Mouse (Mus musculus) myocyte (in vitro differentiated cells): Measurements from ENCODE around the gene Cdc37. TPM values are rescaled to one million over a fixed set of nuclear protein-coding genes. Genes with fewer than 3 reads are reported as not detected.
A peak's percentile ranks its signal among the peaks of the same experiment; 100 is the strongest.

Source experiments
- H3K27me3 ChIP-seq: one replicate; pipeline ENCODE4 v1.6.1; 2011; ENCODE audit not compliant: control insufficient read depth, insufficient read depth, insufficient read length
- H3K36me3 ChIP-seq: one replicate; pipeline ENCODE4 v1.6.1; 2011; ENCODE audit not compliant: control insufficient read depth, insufficient read depth
- H3K4me2 ChIP-seq: one replicate; pipeline ENCODE4 v1.6.1; 2011; ENCODE audit warnings: low read depth, control low read depth
- H3K4me3 ChIP-seq: one replicate; pipeline ENCODE4 v1.5.1; 2011; ENCODE audit warnings: mild to moderate bottlenecking, control low read depth, moderate library complexity
- H3K79me2 ChIP-seq: one replicate; pipeline ENCODE4 v1.6.1; 2011; ENCODE audit not compliant: control insufficient read depth, insufficient read depth
- H3ac ChIP-seq: one replicate; pipeline ENCODE4 v1.6.1; 2011; ENCODE audit not compliant: control insufficient read depth, insufficient read length
- CEBPB ChIP-seq: IDR thresholded peaks from 2 replicates; pipeline ENCODE4 v1.6.1; 2011; ENCODE audit warnings: mild to moderate bottlenecking, moderate library complexity; ENCODE audit not compliant: poor library complexity, insufficient read depth, severe bottlenecking
- E2F4 ChIP-seq: IDR thresholded peaks from one replicate; pipeline ENCODE4 v1.6.1; 2011; ENCODE audit warnings: mild to moderate bottlenecking, control low read depth, moderate library complexity; ENCODE audit not compliant: insufficient read depth
- MAX ChIP-seq: IDR thresholded peaks from one replicate; pipeline ENCODE4 v1.6.1; 2011; ENCODE audit warnings: low read depth, mild to moderate bottlenecking, control low read depth
- MYOD1 ChIP-seq, 3 experiments: IDR thresholded peaks; one replicate each; pipeline ENCODE4 v1.6.1; 2011; ENCODE audit warnings: control low read depth in 2 of 3, low read depth in 2 of 3, mild to moderate bottlenecking in 2 of 3, moderate library complexity in 1 of 3; ENCODE audit not compliant: insufficient read length in 2 of 3, control insufficient read depth in 1 of 3
- MYOG ChIP-seq, 3 experiments: IDR thresholded peaks; one replicate each; pipeline ENCODE4 v1.6.1; 2011; ENCODE audit warnings: control low read depth in 2 of 3, low read depth in 2 of 3, mild to moderate bottlenecking in 2 of 3; ENCODE audit not compliant: insufficient read length in 2 of 3, control insufficient read depth in 1 of 3, insufficient read depth in 1 of 3
- POLR2A ChIP-seq: IDR thresholded peaks from one replicate; pipeline ENCODE4 v1.6.1; 2011; ENCODE audit warnings: low read depth, mild to moderate bottlenecking, control low read depth, moderate library complexity; ENCODE audit not compliant: insufficient read length
- POLR2AphosphoS2 ChIP-seq: IDR thresholded peaks from one replicate; pipeline ENCODE4 v1.6.1; 2011; ENCODE audit warnings: low read depth, control low read depth; ENCODE audit not compliant: insufficient read length
- REST ChIP-seq: IDR thresholded peaks from one replicate; pipeline ENCODE4 v1.6.1; 2011; ENCODE audit warnings: mild to moderate bottlenecking, control low read depth, moderate library complexity; ENCODE audit not compliant: insufficient read depth, insufficient read length
- SRF ChIP-seq: IDR thresholded peaks from one replicate; pipeline ENCODE4 v1.6.1; 2011; ENCODE audit warnings: low read depth; ENCODE audit not compliant: control insufficient read depth, insufficient read length
- TCF12 ChIP-seq: IDR thresholded peaks from one replicate; pipeline ENCODE4 v1.6.1; 2011; ENCODE audit warnings: mild to moderate bottlenecking, control low read depth; ENCODE audit not compliant: poor library complexity, insufficient read depth, severe bottlenecking
- TCF3 ChIP-seq: IDR thresholded peaks from one replicate; pipeline ENCODE4 v1.6.1; 2011; ENCODE audit warnings: low read depth, control low read depth; ENCODE audit not compliant: insufficient read length
- USF1 ChIP-seq: IDR thresholded peaks from one replicate; pipeline ENCODE4 v1.6.1; 2011; ENCODE audit warnings: low read depth, mild to moderate bottlenecking, control low read depth, moderate library complexity
- polyA plus RNA-seq: library from polyadenylated mRNA; unstranded; fragments of >200 nt; fragmentation: generic; extraction: Trizol; gene quantifications from one replicate; pipeline ENCODE4 v1.2.1, GENCODE M21; 2012; ENCODE audit warnings: missing spikeins

Cdc37 gene
- polyA plus RNA-seq, 1 experiment, result 288 TPM

DNA sequence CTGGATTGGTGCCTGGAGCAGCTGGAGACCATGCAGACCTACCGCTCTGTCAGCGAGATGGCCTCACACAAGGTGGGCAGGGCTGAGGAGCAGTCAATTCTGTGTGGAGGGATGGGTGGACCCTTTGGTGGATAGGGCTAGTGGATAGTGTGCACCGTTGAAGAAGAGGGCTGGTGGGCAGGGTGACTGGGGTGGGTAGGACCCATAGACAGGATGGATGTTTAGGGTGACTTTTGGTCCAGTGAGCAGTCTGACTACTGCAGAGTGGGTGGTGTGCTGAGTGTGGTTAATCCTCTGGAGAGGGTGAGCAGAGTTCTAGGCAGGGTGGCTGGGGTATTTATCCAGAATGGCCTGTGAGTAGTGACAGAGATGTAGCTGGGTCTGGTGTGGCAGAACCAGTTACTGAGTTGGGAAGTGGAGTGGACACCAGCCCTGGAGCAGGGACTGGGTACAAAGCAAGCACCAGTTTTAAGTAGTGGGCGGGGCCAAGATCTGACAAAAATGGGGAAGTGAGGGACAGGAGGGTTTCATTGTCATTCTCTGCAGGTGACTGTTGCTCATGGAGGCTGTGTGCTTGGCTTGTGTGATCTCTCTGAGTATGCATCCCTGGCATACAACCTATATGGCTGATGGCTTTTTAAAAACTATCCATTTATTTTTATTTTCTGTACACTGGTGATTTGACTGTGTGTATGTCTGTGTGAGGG is 45.2 kb upstream of the Cdc37 start:
- Histone ChIP-seq H3K27me3 (no peaks in the 10 kb centered on the region), H3K36me3 (no peaks in the 10 kb centered on the region), H3K4me2 (no peak overlapping the region), H3K79me2 (no peaks in the 10 kb centered on the region), H3ac (no peak overlapping the region), H3K4me3 (no peak overlapping the region)
- TF ChIP-seq POLR2A (no peak), SRF (no peak), POLR2AphosphoS2 (no peak), USF1 (no peak), TCF3 (no peak), MYOD1 (IDR thresholded peaks at IDR 0.05; ENCODE audit: control insufficient read depth in 1 of 3, insufficient read length in 2 of 3, low read depth in 2 of 3) (no peak), E2F4 (no peak), REST (no peak), TCF12 (no peak), MAX (no peak), MYOG (IDR thresholded peaks at IDR 0.05; ENCODE audit: control insufficient read depth in 1 of 3, insufficient read depth in 1 of 3, insufficient read length in 2 of 3, low read depth in 2 of 3) (no peak), CEBPB (no peak)

- Histone ChIP-seq H3K4me3 (no peak overlapping the region), H3K79me2 (no peaks in the 10 kb centered on the region)
- TF ChIP-seq CEBPB (0 out of 2 replicates have a peak, but pooled peaks have one; percentile 16), SRF (no peak), MYOD1 (IDR thresholded peaks at IDR 0.05; ENCODE audit: control insufficient read depth in 1 of 3, insufficient read length in 2 of 3, low read depth in 2 of 3) (no peak), TCF3 (no peak), POLR2A (no peak), MAX (no peak)
These were observed 44.0 kb upstream of the Cdc37 start for GRCm38 (mm10) chr9:21193786-21194185.

GRCm38 (mm10) chr9:21190670-21191069 is 40.9 kb upstream of the Cdc37 start:
- H3K4me2 ChIP-seq, result no peak overlapping the region
- H3K36me3 ChIP-seq, result no peaks in the 10 kb centered on the region
- H3K27me3 ChIP-seq, result no peaks in the 10 kb centered on the region
- no peak overlapping the region for H3K4me3 ChIP-seq
- no peaks in the 10 kb centered on the region for H3K79me2 ChIP-seq
- no peak for TF ChIP-seq CEBPB
- no peak for TF ChIP-seq E2F4
- no peak for TF ChIP-seq USF1
- no peak for TF ChIP-seq TCF3
- TF ChIP-seq MYOD1 (IDR thresholded peaks at IDR 0.05; ENCODE audit: control insufficient read depth in 1 of 3, insufficient read length in 2 of 3, low read depth in 2 of 3), result no peak
- TF ChIP-seq MYOG (IDR thresholded peaks at IDR 0.05; ENCODE audit: control insufficient read depth in 1 of 3, insufficient read depth in 1 of 3, insufficient read length in 2 of 3, low read depth in 2 of 3), result no peak
- H3ac ChIP-seq, result no peak overlapping the region

More at GRCm38 (mm10) chr9:21193786-21194185, 44.0 kb upstream of the Cdc37 start:
- Histone ChIP-seq H3K4me2 (no peak overlapping the region), H3K36me3 (no peaks in the 10 kb centered on the region), H3K27me3 (no peaks in the 10 kb centered on the region), H3ac (no peak overlapping the region)

GRCm38 (mm10) chr9:21189905-21190304 is 40.1 kb upstream of the Cdc37 start:
- Histone ChIP-seq H3K27me3 (no peaks in the 10 kb centered on the region), H3K36me3 (no peaks in the 10 kb centered on the region), H3ac (no peak overlapping the region), H3K4me3 (no peak overlapping the region), H3K4me2 (no peak overlapping the region), H3K79me2 (no peaks in the 10 kb centered on the region)
- TF ChIP-seq USF1 (no peak), TCF12 (no peak), TCF3 (no peak), POLR2A (no peak)

DNA sequence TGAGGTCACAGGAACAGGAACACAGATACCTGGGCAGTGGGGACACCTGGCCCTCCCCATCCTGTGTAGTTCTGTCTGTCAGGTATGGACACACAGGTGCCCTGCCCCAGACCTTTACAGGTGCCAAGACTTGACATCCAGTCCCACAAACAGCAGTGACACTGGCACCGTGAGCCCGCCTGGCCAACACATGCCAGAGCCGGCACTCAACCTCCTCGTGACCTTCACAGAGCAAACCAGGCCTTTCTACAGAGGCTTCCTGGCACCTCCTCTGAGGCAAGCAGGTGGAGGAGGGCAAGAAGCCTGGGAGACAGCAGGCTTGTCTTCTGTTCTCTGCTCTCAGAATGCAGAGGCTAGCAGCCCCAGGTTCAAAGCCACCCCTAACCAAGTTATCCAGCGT is 35.7 kb upstream of the Cdc37 start:
- Histone ChIP-seq H3K4me2 (no peak overlapping the region), H3ac (no peak overlapping the region), H3K79me2 (no peaks in the 10 kb centered on the region), H3K36me3 (no peaks in the 10 kb centered on the region), H3K4me3 (no peak overlapping the region), H3K27me3 (no peaks in the 10 kb centered on the region)
- no peak for TF ChIP-seq CEBPB
- TF ChIP-seq SRF, result no peak
- TF ChIP-seq USF1, result no peak
- TF ChIP-seq TCF3, result no peak
- TF ChIP-seq MYOG (IDR thresholded peaks at IDR 0.05; ENCODE audit: control insufficient read depth in 1 of 3, insufficient read depth in 1 of 3, insufficient read length in 2 of 3, low read depth in 2 of 3), result no peak
- TF ChIP-seq MAX, result no peak
- TF ChIP-seq POLR2A, result no peak
- TF ChIP-seq TCF12, result no peak
- no peak for TF ChIP-seq E2F4
- TF ChIP-seq REST, result no peak
- TF ChIP-seq POLR2AphosphoS2, result no peak
- TF ChIP-seq MYOD1 (IDR thresholded peaks at IDR 0.05; ENCODE audit: control insufficient read depth in 1 of 3, insufficient read length in 2 of 3, low read depth in 2 of 3), result no peak
